Mouse (Mus musculus) neural tube, embryonic 14.5 days (tissue): ENCODE measurements around the gene Ado. TPM values are rescaled to one million over a fixed set of nuclear protein-coding genes. Genes with fewer than 3 reads are reported as not detected.

Experiments
- ATAC-seq: fragments of 200-750 bp; cut with Nextera tagmentation; 2 replicates; pipeline ENCODE4 v1.8.0; 2017; ENCODE audit warnings: low read depth, mild to moderate bottlenecking, moderate TSS enrichment, moderate library complexity
- H3K27ac ChIP-seq: fragments of 300-500 bp; sonication (generic); 2 replicates; pipeline ENCODE4 v1.5.1; 2014; ENCODE audit warnings: low read depth, mild to moderate bottlenecking, control low read depth, low read length, moderate library complexity, mixed read lengths
- H3K27me3 ChIP-seq: fragments of 300-500 bp; sonication (generic); 2 replicates; pipeline ENCODE4 v1.6.1; 2014; ENCODE audit warnings: low read length; ENCODE audit not compliant: control insufficient read depth, insufficient read depth
- H3K36me3 ChIP-seq: fragments of 300-500 bp; sonication (generic); 2 replicates; pipeline ENCODE4 v1.6.1; 2014; ENCODE audit warnings: low read length, mixed read lengths; ENCODE audit not compliant: control insufficient read depth, insufficient read depth
- H3K4me1 ChIP-seq: fragments of 300-500 bp; sonication (generic); 2 replicates; pipeline ENCODE4 v1.6.1; 2014; ENCODE audit warnings: low read length; ENCODE audit not compliant: control insufficient read depth, insufficient read depth
- H3K4me2 ChIP-seq: fragments of 300-500 bp; sonication (generic); 2 replicates; pipeline ENCODE4 v1.6.1; 2014; ENCODE audit warnings: mild to moderate bottlenecking, low read depth, low read length, control low read depth
- H3K4me3 ChIP-seq: fragments of 300-500 bp; sonication (generic); 2 replicates; pipeline ENCODE4 v1.5.1; 2014; ENCODE audit warnings: low read depth, low read length, control low read depth, mixed read lengths
- H3K9ac ChIP-seq: fragments of 300-500 bp; sonication (generic); replicated peaks from 2 replicates; pipeline ENCODE4 v1.6.1; 2014; ENCODE audit warnings: low read depth, mild to moderate bottlenecking, control low read depth, low read length, mixed read lengths
- H3K9me3 ChIP-seq: fragments of 300-500 bp; sonication (generic); 2 replicates; pipeline ENCODE4 v1.6.1; 2016; ENCODE audit warnings: low read length; ENCODE audit not compliant: control insufficient read depth
- WGBS: fragments of 180-500 bp; shearing (Covaris S2); extraction: QIAGEN DNeasy Blood & Tissue Kit; methylation state at CpG from one replicate; pipeline ENCODE4 v1.1.7; 2014; 5-methylcytosine and 5-hydroxymethylcytosine counted together
- polyA plus RNA-seq: library from polyadenylated mRNA; unstranded; fragments of >200 nt; fragmentation: Nextera tagmentation; extraction: Ambion mirVana; gene quantifications from 2 replicates; pipeline ENCODE4 v1.2.1, GENCODE M21; 2014

Ado gene
- 102 and 109 TPM in 2 replicates for polyA plus RNA-seq

GRCm38 (mm10) chr10:67548877-67549731 is at the start of gene Ado:
TSS of gene Ado (minus strand) at chr10:67548955.
- ATAC-seq = peak; percentile 99
- Histone ChIP-seq H3K4me1 (peaks cover 19% of the 10 kb centered on the region), H3K9me3 (no peaks in the 10 kb centered on the region), H3K27me3 (no peaks in the 10 kb centered on the region), H3K9ac (peak within 1 kb of the TSS; percentile 83), H3K27ac (peak within 1 kb of the TSS; percentile 95), H3K4me2 (peak within 1 kb of the TSS; percentile 97), H3K36me3 (no peaks in the 10 kb centered on the region), H3K4me3 (peak within 1 kb of the TSS; percentile 85)
- WGBS = under 1% methylated on average over 60 of the region's 79 CpGs

GRCm38 (mm10) chr10:67595278-67595677 is 46.5 kb upstream of the Ado start:
- H3K4me3 ChIP-seq = no peak overlapping the region
- H3K9me3 ChIP-seq = no peaks in the 10 kb centered on the region
- no peaks in the 10 kb centered on the region for H3K27me3 ChIP-seq
- H3K4me1 ChIP-seq = no peaks in the 10 kb centered on the region
- no peaks in the 10 kb centered on the region for H3K36me3 ChIP-seq
- no peak overlapping the region for H3K27ac ChIP-seq
- no peak overlapping the region for H3K4me2 ChIP-seq
- 89% methylated on average over 3 of the region's 3 CpGs for WGBS
- no peak overlapping the region for H3K9ac ChIP-seq
- ATAC-seq = no peak

GRCm38 (mm10) chr10:67585873-67586610 is 37.3 kb upstream of the Ado start:
- WGBS = 83% methylated on average over 18 of the region's 18 CpGs

GRCm38 (mm10) chr10:67581698-67582285 is 33.0 kb upstream of the Ado start:
- Histone ChIP-seq H3K4me1 (no peaks in the 10 kb centered on the region), H3K4me2 (no peak overlapping the region), H3K9ac (no peak overlapping the region), H3K36me3 (no peaks in the 10 kb centered on the region), H3K4me3 (no peak overlapping the region), H3K27ac (no peak overlapping the region), H3K9me3 (no peaks in the 10 kb centered on the region), H3K27me3 (no peaks in the 10 kb centered on the region)
- 85% methylated on average over 12 of the region's 12 CpGs for WGBS
- no peak for ATAC-seq

More at GRCm38 (mm10) chr10:67585873-67586610, 37.3 kb upstream of the Ado start:
- no peak for ATAC-seq
- H3K36me3 ChIP-seq = no peaks in the 10 kb centered on the region
- H3K4me3 ChIP-seq = no peak overlapping the region
- no peaks in the 10 kb centered on the region for H3K9me3 ChIP-seq
- H3K27ac ChIP-seq = no peak overlapping the region
- H3K4me2 ChIP-seq = no peak overlapping the region
- no peaks in the 10 kb centered on the region for H3K27me3 ChIP-seq
- no peaks in the 10 kb centered on the region for H3K4me1 ChIP-seq
- no peak overlapping the region for H3K9ac ChIP-seq

- H3K27me3 ChIP-seq = no peaks in the 10 kb centered on the region
- H3K4me2 ChIP-seq = no peak overlapping the region
- no peak overlapping the region for H3K4me3 ChIP-seq
- H3K4me1 ChIP-seq = no peaks in the 10 kb centered on the region
- H3K27ac ChIP-seq = no peak overlapping the region
- no peak for ATAC-seq
- no peaks in the 10 kb centered on the region for H3K36me3 ChIP-seq
- 93% methylated on average over 4 of the region's 4 CpGs for WGBS
- no peaks in the 10 kb centered on the region for H3K9me3 ChIP-seq
- no peak overlapping the region for H3K9ac ChIP-seq
These were observed 31.1 kb upstream of the Ado start for GRCm38 (mm10) chr10:67579830-67580229.

GRCm38 (mm10) chr10:67573310-67573709 is 24.6 kb upstream of the Ado start:
- no peaks in the 10 kb centered on the region for H3K36me3 ChIP-seq
- H3K4me2 ChIP-seq = no peak overlapping the region
- WGBS = 56% methylated on average over 8 of the region's 8 CpGs
- no peaks in the 10 kb centered on the region for H3K9me3 ChIP-seq
- H3K27ac ChIP-seq = no peak overlapping the region
- no peak for ATAC-seq
- no peaks in the 10 kb centered on the region for H3K4me1 ChIP-seq
- H3K4me3 ChIP-seq = no peak overlapping the region
- no peak overlapping the region for H3K9ac ChIP-seq
- no peaks in the 10 kb centered on the region for H3K27me3 ChIP-seq

- H3K9ac ChIP-seq = no peak overlapping the region
- ATAC-seq = no peak
- 96% methylated on average over 14 of the region's 14 CpGs for WGBS
- H3K27me3 ChIP-seq = no peaks in the 10 kb centered on the region
- H3K4me2 ChIP-seq = no peak overlapping the region
- no peak overlapping the region for H3K27ac ChIP-seq
- H3K4me3 ChIP-seq = no peak overlapping the region
- H3K36me3 ChIP-seq = no peaks in the 10 kb centered on the region
- H3K9me3 ChIP-seq = no peaks in the 10 kb centered on the region
- H3K4me1 ChIP-seq = no peaks in the 10 kb centered on the region
These were observed 22.7 kb upstream of the Ado start for GRCm38 (mm10) chr10:67571443-67571842.

GRCm38 (mm10) chr10:67569539-67569938 is 20.8 kb upstream of the Ado start:
- no peak for ATAC-seq
- H3K36me3 ChIP-seq = no peaks in the 10 kb centered on the region
- H3K4me3 ChIP-seq = no peak overlapping the region
- H3K4me2 ChIP-seq = no peak overlapping the region
- H3K27me3 ChIP-seq = 0 out of 2 replicates have a peak, but pooled peaks cover 5% of the 10 kb centered on the region
- H3K4me1 ChIP-seq = no peaks in the 10 kb centered on the region
- 85% methylated on average over 7 of the region's 7 CpGs for WGBS
- no peak overlapping the region for H3K9ac ChIP-seq
- no peak overlapping the region for H3K27ac ChIP-seq
- no peaks in the 10 kb centered on the region for H3K9me3 ChIP-seq

GRCm38 (mm10) chr10:67566104-67566503 is 17.3 kb upstream of the Ado start:
- no peaks in the 10 kb centered on the region for H3K4me1 ChIP-seq
- H3K9ac ChIP-seq = no peak overlapping the region
- peaks cover 16% of the 10 kb centered on the region for H3K27me3 ChIP-seq
- H3K27ac ChIP-seq = no peak overlapping the region
- no peaks in the 10 kb centered on the region for H3K36me3 ChIP-seq
- no peak overlapping the region for H3K4me3 ChIP-seq
- 45% methylated on average over 8 of the region's 8 CpGs for WGBS
- H3K4me2 ChIP-seq = no peak overlapping the region
- no peaks in the 10 kb centered on the region for H3K9me3 ChIP-seq
- no peak for ATAC-seq
